Mouse (Mus musculus): Measurements from ENCODE around the gene Rab22a.

DNA sequence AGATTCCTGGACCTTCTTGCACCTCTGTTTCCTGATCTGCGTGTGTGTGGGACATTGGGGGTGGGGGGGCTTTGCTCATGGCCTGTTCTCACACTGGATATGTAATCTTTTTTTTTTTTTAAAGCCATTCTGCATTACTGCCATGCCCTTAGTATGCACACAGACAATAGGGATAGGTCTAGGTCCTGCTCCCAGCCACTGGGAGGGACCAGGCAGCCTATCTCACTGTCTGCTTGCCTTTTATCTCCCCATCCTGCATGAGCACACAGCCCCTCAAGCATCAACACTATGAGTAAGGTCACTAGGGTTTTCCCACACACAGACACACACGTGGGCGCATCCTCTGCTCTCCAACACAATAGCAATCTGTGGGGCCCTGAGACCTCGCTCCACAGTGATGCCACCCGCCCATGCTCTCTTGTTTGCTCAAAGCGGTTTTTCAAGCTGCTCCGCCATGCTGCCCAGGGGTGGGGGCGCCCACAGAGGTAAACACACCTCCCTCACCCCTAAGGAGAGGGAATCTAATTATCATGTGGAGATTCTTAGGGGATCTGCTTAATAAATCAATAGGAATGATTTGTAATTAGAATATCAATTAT is 55.2 kb downstream of the Rab22a start:
- no peak for TF ChIP-seq USF1 (IDR thresholded peaks at IDR 0.05; ENCODE audit: low read depth)
- TF ChIP-seq CTCF (IDR thresholded peaks at IDR 0.05; ENCODE audit: control insufficient read depth, insufficient read depth, insufficient read length) = no peak
- no peak for TF ChIP-seq CEBPB (IDR thresholded peaks at IDR 0.05; ENCODE audit: low read depth)
- no peak for TF ChIP-seq MAX (IDR thresholded peaks at IDR 0.05)
- no peak for TF ChIP-seq MYOD1 (IDR thresholded peaks at IDR 0.05; ENCODE audit: control insufficient read depth, insufficient read length, low read depth)

All from C2C12 (cell line).